Mouse (Mus musculus) cerebellum, adult 8-10 months (tissue): ENCODE results near the gene Dbf4.
A peak's percentile ranks its signal among the peaks of the same experiment; 100 is the strongest.

Experiments used
- DNase-seq: peaks from one replicate; pipeline ENCODE4 v3.0.0; 2022

The Dbf4 gene

GRCm38 (mm10) chr5:8366771-8367613 lies 55.5 kb downstream of the Dbf4 start:
- DNase-seq: peak; percentile 57

DNA sequence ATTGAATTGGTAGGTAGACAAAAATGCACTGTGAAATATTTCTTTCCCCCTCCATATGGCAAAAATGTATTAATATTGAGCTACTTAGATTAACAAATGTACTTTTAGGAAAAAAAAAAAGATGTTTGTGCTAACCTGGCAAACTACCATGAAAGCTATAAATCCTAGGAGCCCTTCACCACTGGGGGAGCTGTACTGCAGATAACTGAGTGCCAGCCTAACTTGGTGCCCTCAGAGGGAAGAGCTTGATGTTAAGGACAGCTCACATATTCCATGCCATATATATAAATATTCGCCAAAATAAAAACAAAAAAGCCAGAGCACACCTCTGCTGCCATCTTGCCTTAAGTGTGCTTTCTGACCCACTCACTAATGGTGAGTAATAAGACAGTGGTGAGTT lies 60.2 kb downstream of the Dbf4 start:
- no peak for DNase-seq

GRCm38 (mm10) chr5:8357677-8358076 lies 64.8 kb downstream of the Dbf4 start:
- no peak for DNase-seq

DNA sequence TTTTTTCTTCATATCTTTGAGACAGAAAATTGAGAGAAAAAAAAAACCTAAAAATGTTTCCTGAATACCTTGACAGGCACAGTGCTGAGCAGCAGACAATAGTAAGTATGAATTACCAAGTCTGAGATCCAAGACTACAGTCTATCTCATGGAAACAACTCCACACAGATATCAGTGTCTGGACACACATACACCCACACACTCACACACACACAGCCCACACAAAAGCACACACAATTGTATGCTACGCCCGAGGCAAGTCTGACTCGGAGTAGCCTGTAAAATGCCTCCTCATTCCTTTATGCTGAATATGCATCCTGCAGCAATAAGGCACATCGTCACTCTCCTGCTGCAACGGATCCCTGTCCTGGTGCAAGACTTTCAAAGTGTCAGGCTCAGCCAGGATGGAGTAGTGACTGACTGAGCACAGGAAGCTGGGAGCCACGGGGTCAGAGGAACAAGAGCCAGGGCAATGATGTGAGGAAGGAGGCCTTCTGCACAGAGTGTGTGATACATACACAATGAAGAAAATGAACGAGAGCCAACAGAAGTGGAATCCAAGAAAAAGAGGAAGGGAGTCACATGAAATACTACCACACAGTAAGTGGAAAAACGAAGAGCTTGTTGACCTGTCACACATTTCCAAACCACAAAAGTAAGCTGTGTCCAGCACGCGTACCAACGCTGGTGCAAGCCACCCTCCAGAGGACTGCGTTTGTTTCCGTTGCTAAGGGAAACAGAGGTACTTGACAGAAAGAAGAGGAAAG lies 65.4 kb downstream of the Dbf4 start:
- DNase-seq: no peak

DNA sequence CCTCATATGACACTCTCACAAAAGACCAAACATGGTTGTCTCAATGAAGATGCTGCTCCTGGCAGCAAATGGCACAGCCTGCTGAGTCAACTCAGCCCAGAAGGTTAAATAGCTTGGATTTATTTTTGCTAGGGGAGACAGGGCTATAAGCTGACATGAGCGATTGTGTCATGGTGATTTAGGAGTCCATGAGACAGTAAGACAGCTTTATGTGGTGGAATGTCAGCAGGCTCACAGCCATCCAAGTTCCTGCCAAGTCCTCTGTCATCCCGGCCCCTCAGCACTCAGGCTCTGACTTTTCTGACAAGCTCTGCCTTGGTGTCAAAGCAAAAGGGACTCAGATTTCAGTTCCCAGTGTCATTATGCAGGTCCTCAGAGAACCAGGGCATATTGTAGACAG lies 66.2 kb downstream of the Dbf4 start:
- DNase-seq: no peak

DNA sequence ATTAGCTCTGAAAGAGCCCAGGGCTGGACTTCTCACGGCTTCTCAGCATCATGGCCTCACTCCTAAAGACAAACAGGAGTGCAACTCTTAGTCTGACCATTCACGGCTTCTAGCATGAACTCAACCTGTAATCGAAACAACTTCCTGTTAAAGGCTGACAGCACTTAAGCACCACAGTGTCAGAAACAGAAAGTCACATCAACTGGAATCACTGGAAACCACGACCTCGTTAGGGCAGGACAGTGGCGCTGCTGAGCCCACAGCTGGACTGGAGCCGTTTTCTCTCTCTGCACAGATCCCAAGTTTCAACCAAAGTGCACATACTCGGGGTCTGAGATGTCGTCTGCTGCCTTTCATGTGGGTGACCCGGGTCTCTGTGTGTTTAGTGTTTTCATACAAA lies 73.0 kb downstream of the Dbf4 start:
- no peak for DNase-seq
